Mouse (Mus musculus): ENCODE data around the gene S100a7a. TPM values are rescaled to one million over a fixed set of nuclear protein-coding genes. Genes with fewer than 3 reads are reported as not detected.
A peak's percentile ranks its signal among the peaks of the same experiment; 100 is the strongest.

Gene S100a7a
- polyA plus RNA-seq, 1 experiment: not detected

GRCm38 (mm10) chr3:90644220-90644619 is 9.6 kb upstream of the S100a7a start:
- TF ChIP-seq CTCF (IDR thresholded peaks at IDR 0.05; ENCODE audit: insufficient read depth, low read depth, low read length): no peak; the same call in 1 of the 2 replicates
- TF ChIP-seq POLR2A (IDR thresholded peaks at IDR 0.05; ENCODE audit: insufficient read depth, low read depth, low read length): no peak
- 52% methylated on average over 3 of the region's 3 CpGs for WGBS
- peaks cover 16% of the 10 kb centered on the region for H3K4me1 ChIP-seq (ENCODE audit: control insufficient read depth, insufficient read depth, low read length)
- H3K4me3 ChIP-seq (ENCODE audit: insufficient read depth, low read depth, low read length): no peak overlapping the region
- H3K27ac ChIP-seq (ENCODE audit: insufficient read depth, low read depth, low read length): no peak overlapping the region

DNA sequence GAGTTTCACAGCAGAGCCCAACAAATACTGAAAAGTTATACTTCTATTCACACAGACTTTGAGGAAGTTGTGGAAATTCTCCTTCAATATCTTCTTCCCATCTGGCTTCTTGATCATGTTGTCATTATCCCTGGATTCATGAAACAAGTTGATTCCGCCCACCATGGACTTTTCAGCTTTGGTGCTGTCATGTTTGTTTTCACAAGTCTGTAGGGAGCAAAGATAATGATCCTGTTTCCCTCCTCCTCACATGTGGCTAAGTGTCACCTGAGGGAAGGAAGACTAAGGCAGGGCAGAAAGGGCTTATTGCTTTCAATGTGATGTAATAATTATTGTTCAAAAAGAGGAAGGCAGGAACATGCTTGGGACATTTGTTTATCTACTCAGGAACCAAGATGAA is 6.5 kb upstream of the S100a7a start:
- H3K4me1 ChIP-seq (ENCODE audit: control insufficient read depth, insufficient read depth, low read length): peaks cover 13% of the 10 kb centered on the region
- no peak overlapping the region for H3K27ac ChIP-seq (ENCODE audit: insufficient read depth, low read depth, low read length)
- TF ChIP-seq CTCF (IDR thresholded peaks at IDR 0.05; ENCODE audit: insufficient read depth, low read depth, low read length) (no peak), POLR2A (IDR thresholded peaks at IDR 0.05; ENCODE audit: insufficient read depth, low read depth, low read length) (no peak)
- 91% methylated on average over 1 of the region's 1 CpGs for WGBS
- no peak overlapping the region for H3K4me3 ChIP-seq (ENCODE audit: insufficient read depth, low read depth, low read length)

- TF ChIP-seq POLR2A (IDR thresholded peaks at IDR 0.05; ENCODE audit: insufficient read depth, low read depth, low read length) (no peak), CTCF (IDR thresholded peaks at IDR 0.05; ENCODE audit: insufficient read depth, low read depth, low read length) (no peak)
- Histone ChIP-seq H3K4me1 (ENCODE audit: control insufficient read depth, insufficient read depth, low read length) (peaks cover 6% of the 10 kb centered on the region; the same call in 1 of the 2 replicates), H3K4me3 (ENCODE audit: insufficient read depth, low read depth, low read length) (no peak overlapping the region), H3K27ac (ENCODE audit: insufficient read depth, low read depth, low read length) (peak overlapping the region; percentile 79; the same call in 1 of the 2 replicates)
Observed at GRCm38 (mm10) chr3:90648981-90649380, 4.8 kb upstream of the S100a7a start.

- no peak overlapping the region for H3K4me3 ChIP-seq (ENCODE audit: insufficient read depth, low read depth, low read length)
- no peak overlapping the region for H3K27ac ChIP-seq (ENCODE audit: insufficient read depth, low read depth, low read length)
- TF ChIP-seq POLR2A (IDR thresholded peaks at IDR 0.05; ENCODE audit: insufficient read depth, low read depth, low read length): no peak
- TF ChIP-seq CTCF (IDR thresholded peaks at IDR 0.05; ENCODE audit: insufficient read depth, low read depth, low read length): no peak
- H3K4me1 ChIP-seq (ENCODE audit: control insufficient read depth, insufficient read depth, low read length): peaks cover 2% of the 10 kb centered on the region; the same call in 1 of the 2 replicates
- 64% methylated on average over 2 of the region's 2 CpGs for WGBS
Observed at GRCm38 (mm10) chr3:90649832-90650231, 4.0 kb upstream of the S100a7a start.

DNA sequence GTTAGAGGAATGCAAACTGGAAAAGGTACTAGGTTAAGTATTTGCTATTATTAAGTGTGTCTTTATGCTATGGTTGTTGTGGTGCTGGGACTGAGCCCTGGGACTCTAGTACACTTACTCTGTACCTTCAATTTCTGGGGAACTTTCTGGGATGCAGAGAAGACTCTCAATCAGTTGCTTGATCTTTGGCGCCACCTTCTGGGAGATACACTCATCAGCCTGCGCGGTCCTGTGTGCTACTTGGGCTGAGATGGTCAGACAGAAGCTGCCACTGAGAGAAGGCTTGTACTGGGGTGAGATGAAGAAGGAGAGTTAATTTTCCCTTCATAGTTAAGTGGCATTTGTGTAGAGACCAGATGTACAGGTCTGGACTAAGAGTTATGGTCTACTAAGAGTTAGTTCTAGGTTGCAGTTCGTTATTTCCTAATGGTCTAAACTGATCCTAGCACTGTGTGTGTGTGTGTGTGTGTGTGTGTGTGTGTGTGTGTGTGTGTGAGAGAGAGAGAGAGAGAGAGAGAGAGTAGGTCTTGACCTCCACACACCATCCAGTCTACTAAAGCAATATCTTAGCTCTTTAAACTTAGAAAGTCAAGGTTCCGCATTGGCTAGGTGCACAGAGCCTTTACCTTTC is 824 bp upstream of the S100a7a start:
- Histone ChIP-seq H3K4me3 (ENCODE audit: insufficient read depth, low read depth, low read length) (no peak overlapping the region), H3K27ac (ENCODE audit: insufficient read depth, low read depth, low read length) (no peak overlapping the region), H3K4me1 (ENCODE audit: control insufficient read depth, insufficient read depth, low read length) (no peaks in the 10 kb centered on the region)
- TF ChIP-seq POLR2A (IDR thresholded peaks at IDR 0.05; ENCODE audit: insufficient read depth, low read depth, low read length) (no peak), CTCF (IDR thresholded peaks at IDR 0.05; ENCODE audit: insufficient read depth, low read depth, low read length) (peak; percentile 48)
- WGBS: 38% methylated on average over 5 of the region's 5 CpGs

DNA sequence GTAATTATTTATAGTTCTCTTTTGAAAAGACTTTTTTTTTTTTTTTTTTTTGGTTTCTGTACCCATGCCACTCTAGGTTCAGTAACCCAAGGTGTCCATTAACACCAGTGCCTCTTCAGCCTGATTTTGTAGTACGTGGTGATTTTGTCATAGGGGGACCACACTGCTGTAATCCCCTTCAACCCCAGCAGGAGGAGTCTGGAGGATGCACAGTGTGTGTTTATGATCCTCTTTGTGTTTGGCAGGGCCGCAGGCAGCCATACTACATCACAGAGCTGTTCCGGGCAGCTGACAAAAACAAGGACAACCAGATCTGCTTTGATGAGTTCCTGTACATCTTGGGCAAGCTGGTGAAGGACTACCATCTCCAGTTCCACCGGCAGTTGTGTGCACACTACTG is 3.6 kb downstream of the S100a7a start:
- Histone ChIP-seq H3K27ac (ENCODE audit: insufficient read depth, low read depth, low read length) (no peak overlapping the region), H3K4me1 (ENCODE audit: control insufficient read depth, insufficient read depth, low read length) (no peaks in the 10 kb centered on the region), H3K4me3 (ENCODE audit: insufficient read depth, low read depth, low read length) (no peak overlapping the region)
- TF ChIP-seq CTCF (IDR thresholded peaks at IDR 0.05; ENCODE audit: insufficient read depth, low read depth, low read length) (no peak), POLR2A (IDR thresholded peaks at IDR 0.05; ENCODE audit: insufficient read depth, low read depth, low read length) (no peak)
- 83% methylated on average over 4 of the region's 4 CpGs for WGBS

DNA sequence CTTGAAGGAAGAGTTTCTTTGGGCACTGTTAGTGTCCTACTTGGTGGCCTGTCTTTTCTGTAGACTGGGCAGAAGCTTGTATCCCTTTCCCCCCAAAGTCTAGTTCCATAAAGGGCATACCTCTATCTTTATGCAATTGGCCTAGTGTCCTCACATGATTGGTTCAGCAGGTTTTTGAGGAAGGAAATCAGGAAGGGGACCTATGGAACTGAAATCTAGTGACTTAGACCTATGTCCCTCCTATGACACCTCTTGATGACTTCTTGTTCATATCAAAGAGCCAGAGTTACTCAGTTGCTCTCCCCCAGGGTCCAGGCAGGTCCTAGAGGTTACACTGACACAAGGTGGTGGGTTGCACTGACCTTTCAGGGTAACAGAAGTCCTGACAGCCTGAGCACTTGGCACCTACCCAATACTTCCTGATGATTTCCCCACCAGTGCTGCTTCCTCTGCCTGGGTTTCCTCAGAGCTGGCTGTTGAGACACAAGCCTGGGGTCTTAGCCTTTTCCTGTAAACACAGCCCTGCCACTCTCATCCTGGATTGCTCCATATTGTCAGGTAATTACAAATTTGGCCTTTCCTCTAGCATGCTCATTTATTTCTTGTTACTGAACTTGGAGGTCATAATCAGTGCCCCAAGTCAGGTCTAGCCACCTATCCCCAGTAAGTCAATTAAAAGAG is 5.7 kb downstream of the S100a7a start:
- no peak for TF ChIP-seq CTCF (IDR thresholded peaks at IDR 0.05; ENCODE audit: insufficient read depth, low read depth, low read length)
- no peak for TF ChIP-seq POLR2A (IDR thresholded peaks at IDR 0.05; ENCODE audit: insufficient read depth, low read depth, low read length)
- Histone ChIP-seq H3K4me1 (ENCODE audit: control insufficient read depth, insufficient read depth, low read length) (no peaks in the 10 kb centered on the region), H3K27ac (ENCODE audit: insufficient read depth, low read depth, low read length) (no peak overlapping the region), H3K4me3 (ENCODE audit: insufficient read depth, low read depth, low read length) (no peak overlapping the region)

DNA sequence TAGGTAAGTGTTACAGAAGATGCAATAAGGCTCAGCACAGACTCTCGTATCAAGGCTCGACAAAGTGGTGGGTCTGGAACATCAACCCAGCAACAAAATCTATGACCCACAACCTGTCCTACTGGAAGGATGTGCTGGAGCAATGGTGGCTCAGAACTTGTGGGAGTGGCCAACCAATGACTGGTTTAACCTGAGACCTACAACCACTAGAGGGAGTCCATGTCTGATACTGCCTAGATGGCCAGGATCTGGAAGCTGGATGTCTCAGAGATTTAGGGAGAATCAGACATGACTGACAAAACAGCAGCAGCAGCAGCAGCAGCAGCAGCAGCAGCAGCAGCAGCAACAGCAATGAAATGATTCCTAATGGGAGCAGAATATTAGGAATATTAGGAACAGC is 10.4 kb downstream of the S100a7a start:
- Histone ChIP-seq H3K4me1 (ENCODE audit: control insufficient read depth, insufficient read depth, low read length) (no peaks in the 10 kb centered on the region), H3K27ac (ENCODE audit: insufficient read depth, low read depth, low read length) (no peak overlapping the region), H3K4me3 (ENCODE audit: insufficient read depth, low read depth, low read length) (no peak overlapping the region)
- TF ChIP-seq CTCF (IDR thresholded peaks at IDR 0.05; ENCODE audit: insufficient read depth, low read depth, low read length) (no peak), POLR2A (IDR thresholded peaks at IDR 0.05; ENCODE audit: insufficient read depth, low read depth, low read length) (no peak)
- WGBS: 85% methylated on average over 2 of the region's 2 CpGs

DNA sequence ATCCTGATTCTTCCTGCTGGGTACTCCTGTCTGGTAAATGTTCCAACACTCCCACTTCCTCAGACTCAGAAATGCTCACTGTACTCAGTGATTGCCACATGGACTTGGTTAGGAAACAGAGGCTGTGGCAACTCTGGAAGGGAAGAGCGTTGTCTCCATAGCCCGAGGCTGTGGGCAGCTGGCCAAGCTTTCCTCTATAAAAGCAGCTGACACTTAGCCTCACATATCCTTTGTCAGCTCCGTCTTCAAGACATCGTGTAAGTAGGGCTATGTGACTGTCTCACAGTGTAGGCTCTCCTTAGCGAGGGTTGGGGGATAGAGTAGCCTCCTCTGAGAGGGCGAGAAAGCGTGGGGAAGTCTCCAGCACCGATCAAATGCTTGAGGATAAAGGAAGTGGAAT is 15.0 kb downstream of the S100a7a start, which contains the start of gene S100a8:
S100a8 (plus strand) TSS at position 133 of the 400 bp plus-strand sequence.
- no peaks in the 10 kb centered on the region for H3K4me1 ChIP-seq (ENCODE audit: control insufficient read depth, insufficient read depth, low read length)
- WGBS: 56% methylated on average over 8 of the region's 8 CpGs
- TF ChIP-seq CTCF (IDR thresholded peaks at IDR 0.05; ENCODE audit: insufficient read depth, low read depth, low read length): no peak
- TF ChIP-seq POLR2A (IDR thresholded peaks at IDR 0.05; ENCODE audit: insufficient read depth, low read depth, low read length): no peak

More for the DNA sequence above, 15.0 kb downstream of the S100a7a start, which contains the start of gene S100a8:
- Histone ChIP-seq H3K4me3 (ENCODE audit: insufficient read depth, low read depth, low read length) (no peak within 1 kb of the TSS), H3K27ac (ENCODE audit: insufficient read depth, low read depth, low read length) (no peak within 1 kb of the TSS)

Measured in olfactory bulb, adult 2 months (tissue).